Mouse (Mus musculus): ENCODE data around the gene Fcamr.

The Fcamr gene

GRCm38 (mm10) chr1:130800602-130801001 is at the start of gene Fcamr:
Gene Fcamr (plus strand): TSS chr1:130800902.
- in situ Hi-C loops (cut with MboI; ENCODE audit: low pct_unique_long_range_greater_than_20kb in 1 of 2, low sequenced_read_pairs in 2 of 2, unreplicated experiment in 1 of 2) = no loop called here

- in situ Hi-C loops (cut with MboI; ENCODE audit: low pct_unique_long_range_greater_than_20kb in 1 of 2, low sequenced_read_pairs in 2 of 2, unreplicated experiment in 1 of 2) = no loop called here
Measured at GRCm38 (mm10) chr1:130759689-130760088, 41.0 kb upstream of the Fcamr start.

- in situ Hi-C loops (cut with MboI; ENCODE audit: low pct_unique_long_range_greater_than_20kb in 1 of 2, low sequenced_read_pairs in 2 of 2, unreplicated experiment in 1 of 2) = no loop called here
Measured at GRCm38 (mm10) chr1:130761597-130761996, 39.1 kb upstream of the Fcamr start.

- in situ Hi-C loops (cut with MboI; ENCODE audit: low pct_unique_long_range_greater_than_20kb in 1 of 2, low sequenced_read_pairs in 2 of 2, unreplicated experiment in 1 of 2) = no loop called here
Measured at GRCm38 (mm10) chr1:130762045-130762760, 38.5 kb upstream of the Fcamr start.

- in situ Hi-C loops (cut with MboI; ENCODE audit: low pct_unique_long_range_greater_than_20kb in 1 of 2, low sequenced_read_pairs in 2 of 2, unreplicated experiment in 1 of 2) = no loop called here
Measured at GRCm38 (mm10) chr1:130764027-130764461, 36.7 kb upstream of the Fcamr start.

GRCm38 (mm10) chr1:130767066-130767465 is 33.6 kb upstream of the Fcamr start:
- in situ Hi-C loops (cut with MboI; ENCODE audit: low pct_unique_long_range_greater_than_20kb in 1 of 2, low sequenced_read_pairs in 2 of 2, unreplicated experiment in 1 of 2) = no loop called here

GRCm38 (mm10) chr1:130769925-130770324 is 30.8 kb upstream of the Fcamr start:
- in situ Hi-C loops (cut with MboI; ENCODE audit: low pct_unique_long_range_greater_than_20kb in 1 of 2, low sequenced_read_pairs in 2 of 2, unreplicated experiment in 1 of 2) = no loop called here

- in situ Hi-C loops (cut with MboI; ENCODE audit: low pct_unique_long_range_greater_than_20kb in 1 of 2, low sequenced_read_pairs in 2 of 2, unreplicated experiment in 1 of 2) = no loop called here
Measured at GRCm38 (mm10) chr1:130770487-130770886, 30.2 kb upstream of the Fcamr start.

- in situ Hi-C loops (cut with MboI; ENCODE audit: low pct_unique_long_range_greater_than_20kb in 1 of 2, low sequenced_read_pairs in 2 of 2, unreplicated experiment in 1 of 2) = no loop called here
Measured at GRCm38 (mm10) chr1:130770981-130771494, 29.7 kb upstream of the Fcamr start.

- in situ Hi-C loops (cut with MboI; ENCODE audit: low pct_unique_long_range_greater_than_20kb in 1 of 2, low sequenced_read_pairs in 2 of 2, unreplicated experiment in 1 of 2) = no loop called here
Measured at GRCm38 (mm10) chr1:130775234-130775633, 25.5 kb upstream of the Fcamr start.

GRCm38 (mm10) chr1:130775691-130776331 is 24.9 kb upstream of the Fcamr start:
- in situ Hi-C loops (cut with MboI; ENCODE audit: low pct_unique_long_range_greater_than_20kb in 1 of 2, low sequenced_read_pairs in 2 of 2, unreplicated experiment in 1 of 2) = no loop called here

GRCm38 (mm10) chr1:130776645-130777044 is 24.1 kb upstream of the Fcamr start:
- in situ Hi-C loops (cut with MboI; ENCODE audit: low pct_unique_long_range_greater_than_20kb in 1 of 2, low sequenced_read_pairs in 2 of 2, unreplicated experiment in 1 of 2) = no loop called here

- in situ Hi-C loops (cut with MboI; ENCODE audit: low pct_unique_long_range_greater_than_20kb in 1 of 2, low sequenced_read_pairs in 2 of 2, unreplicated experiment in 1 of 2) = no loop called here
Measured at GRCm38 (mm10) chr1:130779867-130780266, 20.8 kb upstream of the Fcamr start.

GRCm38 (mm10) chr1:130784054-130784453 is 16.6 kb upstream of the Fcamr start:
- in situ Hi-C loops (cut with MboI; ENCODE audit: low pct_unique_long_range_greater_than_20kb in 1 of 2, low sequenced_read_pairs in 2 of 2, unreplicated experiment in 1 of 2) = no loop called here

- in situ Hi-C loops (cut with MboI; ENCODE audit: low pct_unique_long_range_greater_than_20kb in 1 of 2, low sequenced_read_pairs in 2 of 2, unreplicated experiment in 1 of 2) = no loop called here
Measured at GRCm38 (mm10) chr1:130787001-130787400, 13.7 kb upstream of the Fcamr start.

- in situ Hi-C loops (cut with MboI; ENCODE audit: low pct_unique_long_range_greater_than_20kb in 1 of 2, low sequenced_read_pairs in 2 of 2, unreplicated experiment in 1 of 2) = no loop called here
Measured at GRCm38 (mm10) chr1:130789512-130790451, 10.9 kb upstream of the Fcamr start.

GRCm38 (mm10) chr1:130795331-130795730 is 5.4 kb upstream of the Fcamr start:
- in situ Hi-C loops (cut with MboI; ENCODE audit: low pct_unique_long_range_greater_than_20kb in 1 of 2, low sequenced_read_pairs in 2 of 2, unreplicated experiment in 1 of 2) = no loop called here

- in situ Hi-C loops (cut with MboI; ENCODE audit: low pct_unique_long_range_greater_than_20kb in 1 of 2, low sequenced_read_pairs in 2 of 2, unreplicated experiment in 1 of 2) = no loop called here
Measured at GRCm38 (mm10) chr1:130796967-130797684, 3.6 kb upstream of the Fcamr start.
